Mouse (Mus musculus) cerebellum, postnatal 25 days (tissue): Measurements from ENCODE around the gene Gtf3c3.

Experiments
- DNase-seq, 2 experiments: peaks; one replicate each; pipeline ENCODE4 v3.0.0; 2021; ENCODE audit warnings: mixed read lengths in 2 of 2

The Gtf3c3 gene

DNA sequence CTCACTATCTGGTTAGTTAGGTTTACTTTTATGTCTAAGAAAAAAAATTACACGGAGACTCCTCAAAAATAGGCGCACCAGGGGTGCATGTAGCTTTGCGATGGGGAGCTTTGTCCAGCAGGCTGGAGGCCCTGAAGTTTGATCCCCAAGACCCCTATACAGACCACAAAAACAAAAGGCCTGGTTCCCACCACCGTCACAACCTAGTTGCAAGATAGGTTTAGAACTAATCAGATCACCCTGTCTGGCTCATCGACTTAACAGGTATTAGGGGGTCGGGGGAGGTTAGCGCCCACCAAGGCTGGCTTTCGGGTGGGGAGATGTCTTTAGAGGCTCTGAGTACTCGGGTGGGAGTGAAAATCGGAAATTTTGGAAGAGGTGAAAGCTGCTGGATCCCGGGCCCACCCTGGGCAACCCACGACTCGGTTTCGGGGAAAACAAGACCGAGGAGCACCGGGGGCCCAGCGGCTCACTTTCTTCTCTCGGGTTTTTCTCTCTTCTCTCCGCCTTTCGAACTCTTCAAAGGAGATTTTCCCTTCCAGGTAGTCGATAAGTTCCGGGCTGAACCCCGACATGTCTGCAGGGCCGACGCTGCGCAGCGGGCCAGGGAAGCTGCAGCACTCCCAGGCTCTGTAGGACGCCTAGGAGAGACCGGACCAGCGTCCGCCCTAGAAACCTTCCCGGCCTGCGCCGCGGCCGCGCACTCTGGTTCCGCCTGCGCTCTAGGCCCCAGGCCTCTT is at the start of gene Gtf3c3:
TSS of gene Gtf3c3 (minus strand) at position 632 of the 740 bp plus-strand sequence.
- peak; percentile 86 to 90 for DNase-seq

DNA sequence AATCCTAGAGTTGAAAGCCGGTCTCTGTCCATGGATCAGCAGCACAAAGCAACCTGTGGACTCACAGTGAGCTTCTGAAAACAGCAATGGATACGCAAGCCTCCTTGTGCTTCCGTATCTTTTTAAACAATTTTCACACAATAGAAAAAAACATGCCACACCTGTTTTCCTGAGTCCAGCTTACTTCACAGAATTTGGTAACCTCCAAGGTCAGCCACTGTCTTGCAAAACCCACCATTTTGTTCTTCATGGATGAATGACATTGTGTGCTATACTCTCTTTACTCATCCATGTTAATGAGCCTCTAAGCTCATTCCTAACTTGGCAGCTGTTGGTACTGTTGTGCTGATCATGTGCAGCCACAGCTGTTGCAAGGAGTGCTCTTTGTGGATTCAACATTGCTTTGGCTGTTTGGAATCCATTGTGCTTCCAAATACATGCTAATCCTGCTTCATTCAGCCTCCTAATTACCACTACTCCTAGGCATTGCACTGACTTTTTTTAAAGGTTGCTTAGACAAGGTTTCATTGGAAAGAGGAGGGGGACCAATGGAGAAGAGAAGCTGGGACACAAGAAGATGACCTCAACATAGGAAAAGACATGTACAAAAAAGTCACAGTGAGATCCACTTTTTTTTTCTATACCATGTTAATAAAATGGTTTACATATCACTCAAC is 46.1 kb upstream of the Gtf3c3 start:
- no peak for DNase-seq

DNA sequence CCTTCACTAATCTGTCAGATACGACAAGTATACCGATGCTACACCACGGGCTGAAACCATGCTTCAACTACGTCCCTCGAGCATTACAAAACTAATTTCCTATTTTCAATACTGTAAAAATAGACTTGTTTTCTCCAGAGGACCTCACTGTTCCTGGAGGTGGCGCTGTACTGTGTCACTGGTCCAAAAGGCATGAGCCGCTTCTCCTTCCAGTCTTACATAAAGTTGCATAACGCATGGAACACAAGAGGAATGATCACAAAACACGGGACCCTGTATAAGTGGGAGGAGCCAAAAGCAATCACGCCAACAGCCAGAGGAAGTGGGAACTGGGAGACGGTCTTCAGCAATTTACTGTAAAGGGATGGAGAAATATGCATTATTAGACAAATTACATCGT is 41.7 kb upstream of the Gtf3c3 start:
- DNase-seq: no peak

DNA sequence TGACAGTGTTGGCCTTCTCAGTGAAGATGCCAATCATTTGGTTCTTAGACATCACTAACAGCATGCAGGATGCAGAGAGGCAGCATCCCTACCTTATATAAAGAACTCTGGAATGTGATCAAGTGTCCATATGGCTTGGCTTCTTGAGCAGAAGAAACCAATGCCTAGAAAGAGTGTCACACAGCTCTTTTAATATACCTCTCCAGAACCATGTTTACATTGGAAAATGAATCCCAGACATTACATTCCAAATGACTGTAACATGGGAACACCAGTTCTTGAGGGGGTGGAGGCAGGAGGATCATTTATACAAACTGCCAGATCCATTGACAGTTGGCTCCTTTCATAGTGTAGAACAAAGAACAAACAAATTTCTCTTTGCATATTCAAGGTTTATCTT is 29.9 kb upstream of the Gtf3c3 start:
- DNase-seq: peak in 1 of 2 experiments; percentile 23

DNA sequence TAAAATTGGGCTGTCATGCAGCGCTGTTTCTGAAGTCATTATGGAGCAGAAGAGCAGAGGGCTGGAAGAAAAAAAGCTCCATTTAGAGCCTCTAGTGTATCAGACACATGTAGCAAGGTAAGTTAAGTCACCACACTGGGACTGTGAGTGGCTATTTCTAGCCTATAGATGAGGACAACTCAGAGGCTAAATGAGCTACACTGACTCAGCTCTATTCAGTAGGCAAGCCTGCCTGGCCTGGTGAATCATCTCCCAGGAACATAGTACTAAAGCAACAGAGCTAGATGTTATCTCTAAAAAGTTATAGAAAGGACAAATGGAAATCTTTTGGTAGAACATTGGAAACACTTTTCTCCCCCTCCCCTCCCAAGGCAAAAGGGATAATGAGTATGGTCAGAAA is 28.6 kb upstream of the Gtf3c3 start:
- no peak for DNase-seq

DNA sequence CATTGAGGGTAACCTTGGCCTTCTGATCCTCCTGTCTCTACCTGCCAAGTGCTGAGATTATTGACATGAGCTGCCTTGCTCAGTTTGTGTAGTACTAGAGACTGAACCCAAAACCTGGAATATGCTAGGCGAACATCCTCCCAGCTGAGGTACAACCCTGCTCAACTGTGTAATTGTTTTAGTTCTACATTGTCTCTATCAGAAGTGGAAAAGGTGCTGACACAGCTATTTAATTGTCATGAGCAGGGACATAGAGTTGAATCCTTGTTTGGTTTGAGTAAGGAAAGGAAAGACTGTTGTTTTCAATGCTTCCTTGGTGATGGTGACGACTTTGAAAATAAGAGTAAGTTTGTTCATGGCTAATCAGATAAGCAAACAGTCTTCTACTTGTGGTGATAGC is 13.3 kb upstream of the Gtf3c3 start:
- no peak for DNase-seq

DNA sequence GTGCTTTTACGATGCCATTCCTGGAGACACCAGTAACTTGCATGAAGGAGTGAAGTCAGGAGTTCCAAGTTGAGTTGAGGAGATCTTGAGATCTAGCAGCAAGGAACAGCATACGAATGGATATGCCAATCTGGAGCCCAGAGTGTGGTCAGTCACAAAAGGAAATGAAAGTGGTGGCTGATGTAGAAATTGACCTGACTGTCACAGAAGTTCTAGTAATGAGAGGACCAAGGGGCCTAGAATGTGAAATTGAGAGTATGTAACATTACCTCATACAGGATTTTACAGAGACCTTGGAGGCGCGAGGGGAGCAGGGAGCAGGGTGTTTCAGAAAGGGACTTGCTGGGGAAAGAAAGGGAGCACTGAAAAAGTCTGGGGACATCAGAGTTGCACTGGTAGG is 10.1 kb upstream of the Gtf3c3 start:
- no peak for DNase-seq

DNA sequence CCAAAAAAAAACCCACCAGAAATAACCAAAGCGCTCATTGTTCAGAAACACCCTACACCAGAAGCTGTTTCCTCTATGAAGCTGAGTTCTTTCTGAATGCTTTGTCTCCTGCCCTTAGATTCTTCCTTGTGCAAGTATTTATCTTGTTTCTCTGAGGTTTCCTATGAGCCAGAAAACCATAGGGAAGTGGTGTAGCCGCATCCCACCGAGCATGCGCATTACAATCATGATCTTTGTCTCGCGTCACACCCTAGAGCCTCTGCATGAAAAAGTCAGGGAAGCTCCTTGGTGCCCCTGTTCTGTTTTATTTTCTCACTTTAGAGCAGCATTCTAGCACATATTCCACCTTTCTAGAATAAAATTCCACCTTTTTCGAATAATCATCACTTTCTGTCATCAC is 4.9 kb upstream of the Gtf3c3 start:
- DNase-seq: no peak

DNA sequence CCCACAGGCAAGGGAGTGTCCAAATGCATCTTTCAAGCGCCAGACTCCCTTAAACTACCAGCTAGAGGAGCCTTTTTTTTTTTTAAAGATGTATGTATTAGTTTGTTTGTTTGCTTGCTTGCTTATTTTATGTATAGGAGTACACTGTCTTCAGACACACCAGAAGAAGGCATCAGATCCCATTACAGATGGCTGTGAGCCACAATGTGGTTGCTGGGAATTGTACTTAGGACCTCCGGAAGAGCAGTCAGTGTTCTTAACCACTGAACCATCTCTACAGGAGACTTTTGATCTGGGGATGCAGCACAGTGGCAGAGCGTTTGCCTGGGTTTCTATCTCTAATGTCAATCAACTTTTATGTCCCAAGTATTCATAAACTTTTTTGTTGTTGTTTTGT is 307 bp upstream of the Gtf3c3 start:
- DNase-seq: no peak

DNA sequence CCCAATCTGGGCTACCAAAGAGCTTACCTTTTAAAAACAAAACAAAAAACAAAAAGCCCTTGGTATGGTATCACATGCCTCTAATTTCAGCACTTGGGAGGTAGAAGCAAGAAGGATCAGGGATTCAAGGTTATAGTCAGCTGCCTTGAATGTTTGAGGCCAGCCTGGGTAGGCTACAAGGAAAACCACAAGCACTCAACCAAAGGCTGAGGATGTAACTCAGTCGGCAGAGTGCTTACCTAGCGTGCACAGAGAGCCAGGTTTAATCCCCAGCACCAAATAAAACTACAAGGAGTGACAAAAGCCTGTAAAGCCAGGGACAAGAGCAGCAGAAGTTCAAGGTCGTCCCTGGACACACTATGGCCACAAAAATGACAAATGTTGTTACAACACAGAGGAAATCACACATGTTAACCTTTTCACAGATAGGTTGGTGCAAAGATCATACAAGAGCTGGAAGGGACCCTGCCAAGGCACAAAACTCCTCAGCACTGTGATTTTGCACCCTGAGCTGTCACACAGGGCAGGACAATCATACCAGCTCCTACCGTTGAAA is 16.5 kb downstream of the Gtf3c3 start:
- DNase-seq: no peak

DNA sequence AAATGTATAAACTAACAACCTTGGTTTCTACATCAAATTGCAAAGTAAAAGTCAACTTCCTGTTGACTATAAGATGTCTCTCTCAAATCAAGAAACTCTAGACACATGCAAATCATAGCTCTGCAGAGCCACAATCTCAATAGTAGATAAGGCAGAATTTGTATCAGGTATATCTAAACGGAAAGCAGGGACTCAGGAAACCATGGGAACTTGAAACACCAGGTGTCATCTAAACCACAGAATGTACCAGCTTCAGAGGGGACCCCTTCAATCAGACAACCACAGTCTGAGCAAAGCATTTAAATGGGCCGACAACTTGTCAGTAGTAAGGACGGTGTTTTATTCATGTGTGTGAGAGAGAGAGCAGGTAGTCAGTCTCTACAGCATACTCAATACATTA is 17.1 kb downstream of the Gtf3c3 start:
- DNase-seq: no peak

DNA sequence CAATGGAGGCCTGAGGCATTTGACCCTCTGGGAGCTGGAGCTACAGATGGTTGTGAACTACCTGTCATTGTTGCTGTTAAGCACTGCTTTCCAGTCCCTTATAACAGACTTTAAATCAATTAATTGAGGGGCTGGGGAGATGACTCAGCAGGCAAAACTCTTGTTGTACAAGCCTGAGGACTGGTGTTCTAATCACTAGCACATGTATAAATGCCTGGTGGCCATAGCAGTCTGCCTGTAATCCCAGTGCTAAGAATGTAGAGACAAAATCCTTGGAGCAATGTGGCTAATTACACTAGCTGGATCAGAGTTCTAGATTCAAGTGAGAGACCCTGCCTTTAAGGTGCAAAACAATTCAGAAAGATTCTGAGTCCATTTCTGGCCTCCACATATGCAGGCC is 36.0 kb downstream of the Gtf3c3 start:
- no peak for DNase-seq

DNA sequence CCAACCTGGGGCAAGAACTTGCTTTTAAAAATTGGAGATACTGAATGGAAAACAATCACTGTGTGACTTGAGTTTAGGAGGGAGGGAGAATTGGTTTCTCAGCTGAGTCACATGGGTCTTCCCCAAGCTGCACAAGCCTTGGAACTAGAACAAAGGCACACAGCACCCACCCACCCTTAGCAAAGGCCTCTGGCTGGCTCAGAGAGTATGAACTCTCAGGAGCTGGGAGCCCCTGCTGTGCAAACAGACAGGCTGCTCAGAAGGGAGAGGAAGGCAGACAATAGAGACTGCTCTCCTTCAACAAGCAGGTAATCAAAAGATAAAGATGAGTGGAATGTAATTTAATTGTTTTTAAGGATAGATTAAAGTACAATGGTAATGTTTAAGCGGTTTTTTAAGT is 54.5 kb downstream of the Gtf3c3 start:
- peak in 1 of 2 experiments; percentile 15 for DNase-seq

DNA sequence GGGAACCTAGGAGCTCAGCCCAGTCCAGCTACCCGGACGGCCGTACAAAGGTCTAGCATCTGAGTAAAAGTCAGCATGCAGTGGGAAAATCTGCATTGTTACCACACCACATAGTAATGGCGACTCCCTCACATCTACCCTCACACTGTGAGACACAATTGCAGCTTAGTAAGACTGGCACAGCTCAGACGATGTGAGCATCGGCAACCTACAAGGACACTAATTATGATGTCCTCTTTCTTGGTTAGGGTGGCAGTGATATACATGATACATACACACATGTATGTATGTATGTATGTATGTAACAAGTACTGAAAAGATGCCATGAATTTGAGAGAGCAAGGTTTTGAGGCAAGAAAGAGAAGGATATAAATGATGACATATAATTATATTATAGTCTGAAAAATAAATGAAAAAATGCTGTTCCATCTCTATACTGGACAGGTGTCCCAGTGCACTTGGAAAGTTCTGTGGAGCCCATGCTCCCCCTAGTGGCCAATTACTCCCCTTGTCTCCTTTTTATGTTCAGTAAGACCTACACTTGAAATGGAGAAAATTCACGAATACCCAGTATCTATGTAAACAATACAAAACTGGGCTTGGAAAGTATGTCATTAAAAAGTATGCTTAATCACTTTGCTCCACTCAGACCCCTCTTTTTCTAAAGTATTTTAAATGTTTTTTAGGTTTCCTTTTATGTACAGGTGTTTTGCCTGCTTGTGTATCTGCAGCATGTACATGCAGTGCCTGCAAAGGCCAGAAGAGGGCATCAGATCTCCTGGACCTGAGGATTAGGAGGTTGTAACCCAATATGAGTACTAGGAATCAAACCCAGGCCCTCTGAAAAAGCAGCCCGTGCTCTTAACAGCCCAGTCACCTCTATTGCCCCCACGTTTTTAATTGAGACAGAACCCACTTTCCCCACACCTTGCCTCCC is 57.5 kb downstream of the Gtf3c3 start:
- DNase-seq: peak; percentile 55 to 81

DNA sequence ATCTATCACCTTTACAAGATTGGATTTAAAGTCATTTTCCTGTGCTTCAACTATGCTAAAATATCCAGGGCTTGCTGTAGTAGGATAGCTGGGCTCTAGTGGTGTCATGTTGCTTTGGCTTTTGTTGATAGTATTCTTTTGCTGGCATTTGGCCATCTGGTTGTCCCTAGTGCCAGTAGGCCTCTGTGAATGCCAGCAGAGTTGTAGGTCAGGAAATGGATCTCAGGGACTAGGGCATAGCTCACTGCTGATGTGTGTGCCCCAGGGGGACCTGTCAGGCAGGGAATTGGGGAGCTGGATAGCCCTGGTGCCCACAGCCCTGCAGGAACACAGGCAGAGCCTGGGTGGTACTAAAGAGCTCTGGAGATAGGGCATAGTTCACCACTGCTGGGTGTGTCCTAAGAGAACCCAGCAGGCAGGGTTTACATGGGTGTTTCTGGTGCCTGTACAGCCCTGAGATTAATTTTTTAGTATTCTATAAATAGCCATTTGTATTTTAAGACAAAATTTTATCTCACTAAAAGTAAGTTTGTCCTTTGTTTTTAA is 61.2 kb downstream of the Gtf3c3 start:
- peak; percentile 20 to 38 for DNase-seq

DNA sequence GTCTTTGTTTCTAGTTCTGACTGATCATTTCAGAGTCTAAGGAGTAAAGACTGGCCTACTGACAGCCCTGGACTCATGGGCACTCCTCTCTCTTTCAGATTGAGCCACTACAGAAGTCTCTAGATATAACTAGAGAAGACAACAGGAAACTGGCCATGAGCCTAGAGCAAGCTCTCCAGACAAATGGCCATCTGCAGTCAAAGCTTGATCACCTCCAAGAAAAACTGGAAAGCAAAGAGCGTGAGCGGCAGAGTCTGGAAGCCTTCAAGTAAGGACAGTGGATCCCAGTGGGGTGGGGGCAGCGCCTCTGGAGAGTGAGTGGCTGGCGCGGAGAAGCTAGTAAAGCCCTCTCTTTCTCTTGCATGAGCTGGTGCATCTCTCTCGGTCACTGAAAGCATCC is 82.2 kb downstream of the Gtf3c3 start:
- peak; percentile 27 to 51 for DNase-seq

DNA sequence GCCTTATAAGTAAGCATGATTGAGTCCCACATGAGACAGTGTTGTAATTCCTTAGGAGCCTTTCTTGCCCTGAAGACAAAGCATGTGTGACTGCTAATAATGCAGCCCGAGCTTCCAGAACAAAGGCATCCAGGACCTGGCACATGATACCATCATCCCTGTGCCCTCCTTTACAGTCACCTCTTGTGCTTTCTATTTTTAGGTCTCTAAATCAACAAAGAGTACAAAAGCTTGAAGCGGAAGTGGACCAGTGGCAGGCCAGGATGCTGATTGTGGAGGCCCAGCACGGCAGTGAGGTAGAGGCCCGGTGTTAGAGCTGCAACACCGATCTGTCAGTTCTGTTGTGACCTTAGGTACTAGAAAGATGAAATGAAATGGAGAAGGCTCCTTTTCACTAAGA is 83.3 kb downstream of the Gtf3c3 start:
- DNase-seq: no peak

DNA sequence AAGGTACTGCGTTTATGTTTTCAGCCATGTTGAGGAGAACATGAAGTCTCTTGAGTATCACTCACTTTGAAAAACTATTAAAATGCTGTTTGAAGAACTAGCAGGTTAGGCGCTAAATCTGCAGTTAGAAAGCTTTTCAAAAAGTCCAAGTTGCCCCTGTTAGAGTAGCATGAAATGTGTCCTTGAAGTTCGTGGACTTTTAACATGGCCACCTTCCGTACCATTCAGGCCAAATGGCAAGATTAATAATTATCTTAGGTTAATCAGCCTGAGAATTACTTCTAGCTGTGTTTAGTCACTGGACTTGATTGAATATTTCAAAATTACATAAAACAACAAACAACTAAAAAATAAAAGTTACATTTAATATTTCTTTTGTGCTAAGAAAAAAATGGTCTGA is 84.0 kb downstream of the Gtf3c3 start:
- no peak for DNase-seq
